Mouse (Mus musculus) C2C12 (cell line): Measurements from ENCODE around the gene Dvl2.

ENCODE experiments used
- CTCF ChIP-seq: IDR thresholded peaks from one replicate; pipeline ENCODE4 v1.5.1; 2011; ENCODE audit not compliant: control insufficient read depth, insufficient read depth, insufficient read length
- MYOG ChIP-seq: IDR thresholded peaks from one replicate; pipeline ENCODE4 v1.6.1; 2011; ENCODE audit not compliant: control insufficient read depth, insufficient read length; ENCODE audit errors: extremely low read depth
- USF1 ChIP-seq: IDR thresholded peaks from one replicate; pipeline ENCODE4 v1.6.1; 2011; ENCODE audit warnings: low read depth, mild to moderate bottlenecking, control low read depth, moderate library complexity

- TF ChIP-seq CTCF (no peak), USF1 (no peak), MYOG (no peak)
Observed at GRCm38 (mm10) chr11:70049366-70049765, 49.0 kb downstream of the Dvl2 start.
